Mouse (Mus musculus) cerebellum, postnatal 14 days (tissue): ENCODE results near the gene Trim24.

Experiments used
- DNase-seq, 2 experiments: peaks; one replicate each; pipeline ENCODE4 v3.0.0; 2021; ENCODE audit warnings: mixed read lengths in 2 of 2

Trim24 gene

GRCm38 (mm10) chr6:37863961-37864730 is 6.5 kb upstream of the Trim24 start:
- no peak for DNase-seq

- DNase-seq: peak in 1 of 2 experiments; percentile 71
Observed at GRCm38 (mm10) chr6:37871137-37871851, 683 bp downstream of the Trim24 start.

DNA sequence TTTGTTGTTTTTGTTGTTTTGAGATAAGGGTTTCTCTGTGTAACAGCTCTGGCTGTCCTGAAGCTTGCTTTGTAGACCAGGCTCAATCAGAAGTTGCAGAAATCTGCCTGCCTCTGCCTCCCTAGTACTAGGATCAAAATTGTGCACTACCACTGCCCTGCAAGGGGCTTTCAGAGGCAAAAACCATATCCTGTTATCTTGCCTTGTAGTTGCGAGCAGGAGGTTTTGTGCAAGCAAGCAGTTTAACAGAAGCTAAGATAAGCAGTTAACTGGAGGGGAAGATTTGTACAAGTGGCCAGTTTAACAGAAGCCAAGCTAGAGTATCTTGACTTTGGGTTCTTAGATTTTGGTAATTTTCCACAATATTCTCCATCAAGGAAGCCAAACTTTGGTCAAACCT is 2.2 kb downstream of the Trim24 start:
- peak; percentile 14 to 38 for DNase-seq

DNA sequence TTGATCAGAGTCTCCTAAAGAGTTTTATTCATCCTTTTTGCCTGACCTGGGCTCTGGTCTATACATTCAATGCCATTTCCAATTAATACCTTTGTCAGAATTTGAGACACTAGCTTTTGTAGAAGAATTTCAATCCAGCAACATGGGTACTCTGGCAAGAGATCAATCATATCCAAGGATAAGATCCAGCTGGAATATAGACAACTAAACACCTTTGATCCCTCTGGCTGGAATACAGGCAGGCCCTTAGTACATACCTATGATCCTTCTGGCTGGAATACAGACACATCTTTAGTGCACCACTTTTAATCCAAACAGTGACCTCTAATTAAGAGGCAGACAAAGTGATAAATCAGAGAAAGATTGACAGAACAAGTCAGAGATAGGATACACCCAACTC is 3.1 kb downstream of the Trim24 start:
- DNase-seq: no peak

GRCm38 (mm10) chr6:37878206-37878605 is 7.6 kb downstream of the Trim24 start:
- DNase-seq: no peak

GRCm38 (mm10) chr6:37880586-37880985 is 10.0 kb downstream of the Trim24 start:
- DNase-seq: no peak

DNA sequence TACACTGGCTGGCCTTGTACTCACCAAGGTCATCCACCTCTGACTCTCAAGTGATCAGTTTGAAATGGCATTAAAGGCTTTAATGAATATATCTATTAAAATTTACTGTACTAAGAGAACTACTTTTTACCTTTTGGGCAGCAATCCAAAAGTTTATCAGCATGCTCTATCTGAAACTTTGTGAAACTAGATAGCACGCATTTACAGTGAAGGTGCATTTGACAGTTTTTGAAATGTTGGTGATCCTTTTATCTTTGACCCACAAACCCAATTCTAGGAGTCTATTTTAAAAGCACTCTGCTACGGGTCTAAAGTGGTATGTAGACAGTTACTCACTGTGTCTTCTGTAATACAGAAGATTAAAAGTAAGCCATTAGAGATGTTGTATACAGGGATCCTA is 23.0 kb downstream of the Trim24 start:
- no peak for DNase-seq

DNA sequence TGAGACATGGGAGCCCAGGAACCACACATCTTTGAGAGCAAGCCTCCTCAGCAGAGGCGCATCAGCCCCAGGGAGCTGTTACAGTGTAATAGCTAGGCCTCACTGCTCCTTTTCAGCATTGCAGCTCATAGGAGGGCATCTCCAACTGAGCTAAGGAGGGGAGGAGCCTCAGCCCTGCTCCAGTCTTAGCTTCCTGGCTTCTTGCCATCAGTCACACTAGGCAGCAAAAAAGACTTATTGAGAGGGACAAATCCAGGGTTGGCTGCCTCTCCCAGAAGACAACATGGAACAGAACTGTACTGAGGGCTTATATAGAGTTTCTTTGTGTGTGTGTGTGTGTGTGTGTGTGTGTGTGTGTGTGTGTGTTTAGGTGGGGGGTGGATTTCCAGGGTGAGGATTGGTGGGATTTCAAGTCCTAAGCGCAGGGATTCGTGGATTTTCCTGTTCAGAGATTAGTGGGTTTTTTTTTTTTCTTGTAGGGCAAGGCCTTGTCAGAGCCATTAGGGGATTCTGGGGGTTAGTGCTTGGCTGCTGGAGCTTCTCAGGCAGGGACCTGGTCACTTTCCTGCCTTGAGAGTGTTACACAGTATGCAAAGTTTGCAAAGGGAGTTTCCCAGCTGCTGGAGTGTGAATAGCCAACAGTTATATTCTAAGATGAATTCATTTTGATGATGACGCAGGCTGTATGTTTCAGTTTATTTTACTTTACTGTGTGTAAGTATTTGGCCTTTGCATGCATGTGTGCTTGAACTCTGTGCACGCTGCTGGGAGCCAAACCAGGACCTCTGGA is 25.2 kb downstream of the Trim24 start:
- peak; percentile 37 to 43 for DNase-seq

DNA sequence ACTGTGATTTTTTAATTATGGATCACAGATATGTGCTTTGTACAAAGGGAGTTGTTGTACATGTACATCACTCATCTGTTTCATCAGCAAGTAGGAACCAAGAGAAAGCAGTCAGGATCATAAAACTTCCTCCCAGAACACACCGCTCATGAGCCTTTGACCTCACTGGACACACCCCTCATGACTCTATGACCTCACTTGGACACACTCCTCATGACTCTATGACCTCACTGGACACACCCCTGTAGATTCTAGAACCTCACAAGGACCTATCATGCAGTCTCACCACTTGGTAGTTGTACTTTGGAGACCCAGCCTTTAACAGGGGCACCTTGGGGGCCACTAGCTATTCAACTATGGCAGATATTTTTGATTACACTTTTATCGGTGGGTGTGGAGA is 29.6 kb downstream of the Trim24 start:
- DNase-seq: no peak

- DNase-seq: no peak
Observed at GRCm38 (mm10) chr6:37901791-37902190, 31.2 kb downstream of the Trim24 start.

DNA sequence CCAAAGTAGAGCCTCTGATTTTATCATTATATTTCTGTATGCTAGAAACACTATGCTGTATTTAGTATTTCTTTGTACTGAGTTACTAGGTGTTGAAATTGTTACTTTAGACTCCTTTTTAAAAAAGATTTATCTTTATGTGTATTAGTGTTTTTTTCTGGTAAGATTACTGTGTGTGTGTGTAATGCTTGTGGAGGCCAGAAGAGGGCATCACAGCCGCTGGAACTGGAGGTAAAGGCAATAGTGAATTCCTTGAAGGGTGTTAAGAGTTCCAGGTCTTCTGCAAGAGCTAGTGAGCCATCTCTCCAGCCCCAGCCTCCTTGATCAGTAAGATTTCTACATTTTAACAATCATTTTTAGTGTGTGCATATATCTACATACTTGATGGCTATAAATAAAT is 33.2 kb downstream of the Trim24 start:
- no peak for DNase-seq

- DNase-seq: no peak
Observed at GRCm38 (mm10) chr6:37913525-37913924, 42.9 kb downstream of the Trim24 start.

- no peak for DNase-seq
Observed at GRCm38 (mm10) chr6:37925104-37925503, 54.5 kb downstream of the Trim24 start.

DNA sequence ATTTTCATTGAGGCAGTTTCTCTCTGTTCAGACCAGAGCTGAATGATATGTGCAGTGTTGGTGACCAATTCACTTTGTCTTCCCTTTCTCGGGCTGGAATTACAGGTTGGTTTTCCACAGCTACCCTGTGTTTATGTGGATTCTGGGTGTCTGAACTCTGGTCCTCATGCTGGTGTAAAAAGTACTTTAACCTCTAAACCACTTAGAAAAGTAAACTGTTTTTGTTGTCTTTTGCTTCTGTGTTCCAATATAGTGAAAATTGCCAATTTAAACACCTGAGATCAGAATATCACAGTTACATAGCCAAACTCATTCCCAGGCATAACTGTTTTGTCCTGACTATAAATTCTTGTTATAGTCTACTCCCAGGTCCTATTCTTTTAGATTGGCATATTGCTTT is 56.1 kb downstream of the Trim24 start:
- no peak for DNase-seq

GRCm38 (mm10) chr6:37936498-37936897 is 65.9 kb downstream of the Trim24 start:
- DNase-seq: no peak

- DNase-seq: no peak
Observed at GRCm38 (mm10) chr6:37951306-37951705, 80.7 kb downstream of the Trim24 start.

- no peak for DNase-seq
Observed at GRCm38 (mm10) chr6:37967386-37967785, 96.8 kb downstream of the Trim24 start.

DNA sequence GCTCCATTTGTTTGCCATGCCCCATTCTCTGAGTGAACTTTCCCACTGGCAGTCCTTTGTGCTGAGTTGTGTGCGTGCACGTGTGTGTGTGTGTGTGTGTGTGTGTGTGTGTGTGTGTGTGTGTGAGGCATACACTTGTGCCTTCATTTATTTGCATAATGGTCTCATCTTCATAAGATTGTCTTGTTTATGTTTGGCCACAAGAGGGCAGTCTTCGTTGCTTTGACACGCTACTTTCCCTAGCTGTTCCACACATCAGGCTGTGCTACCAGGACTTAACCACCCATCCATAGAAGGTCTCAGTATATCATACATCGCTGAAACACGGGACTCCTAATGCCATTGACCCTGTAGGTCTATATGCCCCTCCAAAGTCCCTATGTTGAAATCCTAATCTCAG is 136.8 kb downstream of the Trim24 start:
- DNase-seq: peak; percentile 73 to 76

- DNase-seq: no peak
Observed at GRCm38 (mm10) chr6:38012829-38013228, 142.2 kb downstream of the Trim24 start.
